ENCODE assay signal across 17 mouse cellular contexts in genomic region chr6:115536169-115536568, GRCm38 (mm10). TPM values are rescaled to one million over a fixed set of nuclear protein-coding genes. Genes with fewer than 3 reads are reported as not detected.
"Had no signal": no experiment of that assay in that cellular context is flagged by ENCODE, and none has a peak within 500 bp of the region (broad histone marks: within the 10 kb centered on the region; RNA-seq: fewer than 3 reads in every experiment).

No protein-coding gene starts in this region.

- H3K4me3 ChIP-seq: neural tube, embryonic 12.5 days; neural tube, embryonic 13.5 days; neural tube, embryonic 15.5 days; stomach, embryonic 15.5 days had no signal

- H3K27me3 ChIP-seq: neural tube, embryonic 12.5 days; neural tube, embryonic 13.5 days; neural tube, embryonic 15.5 days; stomach, embryonic 15.5 days had no signal

- H3K4me1 ChIP-seq: neural tube, embryonic 12.5 days had no signal

- H3K27ac ChIP-seq: neural tube, embryonic 12.5 days; neural tube, embryonic 13.5 days; neural tube, embryonic 15.5 days; stomach, embryonic 15.5 days had no signal

- H3K9ac ChIP-seq: neural tube, embryonic 12.5 days; neural tube, embryonic 13.5 days; neural tube, embryonic 15.5 days; stomach, embryonic 15.5 days had no signal

- H3K36me3 ChIP-seq: neural tube, embryonic 12.5 days; neural tube, embryonic 13.5 days; neural tube, embryonic 15.5 days; stomach, embryonic 15.5 days had no signal

- H3K9me3 ChIP-seq: neural tube, embryonic 12.5 days; neural tube, embryonic 13.5 days; neural tube, embryonic 15.5 days; stomach, embryonic 15.5 days had no signal

- DNase-seq: retina, postnatal 1 day; right cerebral cortex, adult 18-20 months; right cerebral cortex, postnatal 14 days; right cerebral cortex, postnatal 25 days; right cerebral cortex, postnatal 4 days; spleen, adult 18-20 months; thymus, adult 18-20 months; thymus, adult 2 months; thymus, postnatal 14 days; thymus, postnatal 25 days; thymus, postnatal 36 days; thymus, postnatal 4 days had no signal

- H3K4me2 ChIP-seq: neural tube, embryonic 12.5 days; neural tube, embryonic 13.5 days; neural tube, embryonic 15.5 days; stomach, embryonic 15.5 days had no signal

RNA-seq across cellular contexts. Expression of gene Mkrn2os, which starts 56.2 kb away (rescaled TPM):
- total RNA-seq: neutrophil, adult 5-6 weeks had no signal
